Mouse (Mus musculus) bone marrow macrophage, adult 2 months (primary cell): ENCODE data around the gene Fabp6.

Experiments used
- CTCF ChIP-seq: IDR thresholded peaks from 2 replicates; pipeline ENCODE4 v1.5.1; 2012; ENCODE audit warnings: low read depth, mild to moderate bottlenecking, low read length, moderate library complexity
- POLR2A ChIP-seq: IDR thresholded peaks from 2 replicates; pipeline ENCODE4 v1.6.1; 2012; ENCODE audit warnings: mild to moderate bottlenecking, low read depth, low read length, borderline replicate concordance

GRCm38 (mm10) chr11:43636761-43637160 is 35.4 kb upstream of the Fabp6 start:
- TF ChIP-seq CTCF (no peak), POLR2A (no peak)
